Mouse (Mus musculus): ENCODE measurements around the gene Zfp111. TPM values are rescaled to one million over a fixed set of nuclear protein-coding genes. Genes with fewer than 3 reads are reported as not detected.

Gene Zfp111
- polyA plus RNA-seq (2014; fragmentation: Nextera tagmentation; extraction: Ambion mirVana), result 12.8 and 14.2 TPM in 2 replicates

- H3K36me3 ChIP-seq (ENCODE audit: control insufficient read depth, insufficient read depth, low read length), result no peaks in the 10 kb centered on the region
- H3K9me3 ChIP-seq (ENCODE audit: control insufficient read depth, low read length), result no peaks in the 10 kb centered on the region
- H3K4me2 ChIP-seq (ENCODE audit: low read depth, severe bottlenecking), result no peak within 1 kb of the TSS
- H3K4me1 ChIP-seq (ENCODE audit: control insufficient read depth, insufficient read depth, low read length), result 0 out of 2 replicates have a peak, but pooled peaks cover 3% of the 10 kb centered on the region
- H3K9ac ChIP-seq (ENCODE audit: low read length), result no peak within 1 kb of the TSS
- 82% methylated on average over 5 of the region's 5 CpGs for WGBS
- no peaks in the 10 kb centered on the region for H3K27me3 ChIP-seq (ENCODE audit: control insufficient read depth, insufficient read depth, low read length)
- H3K27ac ChIP-seq (replicated peaks; ENCODE audit: low read depth, low read length), result no peak within 1 kb of the TSS
- H3K4me3 ChIP-seq (ENCODE audit: low read depth, low read length), result no peak within 1 kb of the TSS
- ATAC-seq (ENCODE audit: insufficient number of reproducible peaks, low FRiP score, low TSS enrichment, low read depth), result no peak
- no peak for DNase-seq (ENCODE audit: low spot score)
Observed at GRCm38 (mm10) chr7:24211343-24211742, at the start of gene Zfp111. TSS of gene Zfp111 (minus strand) at chr7:24211443.

- no peak overlapping the region for H3K27ac ChIP-seq (replicated peaks; ENCODE audit: low read depth, low read length)
- 90% methylated on average over 4 of the region's 4 CpGs for WGBS
- H3K4me2 ChIP-seq (ENCODE audit: low read depth, severe bottlenecking), result no peak overlapping the region
- no peak for DNase-seq (ENCODE audit: low spot score)
- no peaks in the 10 kb centered on the region for H3K4me1 ChIP-seq (ENCODE audit: control insufficient read depth, insufficient read depth, low read length)
- H3K9ac ChIP-seq (ENCODE audit: low read length), result no peak overlapping the region
- H3K9me3 ChIP-seq (ENCODE audit: control insufficient read depth, low read length), result no peaks in the 10 kb centered on the region
- no peaks in the 10 kb centered on the region for H3K27me3 ChIP-seq (ENCODE audit: control insufficient read depth, insufficient read depth, low read length)
- ATAC-seq (ENCODE audit: insufficient number of reproducible peaks, low FRiP score, low TSS enrichment, low read depth), result no peak
- no peaks in the 10 kb centered on the region for H3K36me3 ChIP-seq (ENCODE audit: control insufficient read depth, insufficient read depth, low read length)
- no peak overlapping the region for H3K4me3 ChIP-seq (ENCODE audit: low read depth, low read length)
Observed at GRCm38 (mm10) chr7:24260000-24260312, 48.7 kb upstream of the Zfp111 start.

GRCm38 (mm10) chr7:24259306-24259999 lies 48.2 kb upstream of the Zfp111 start:
- no peak for ATAC-seq (ENCODE audit: insufficient number of reproducible peaks, low FRiP score, low TSS enrichment, low read depth)
- no peak overlapping the region for H3K4me2 ChIP-seq (ENCODE audit: low read depth, severe bottlenecking)
- no peak for DNase-seq (ENCODE audit: low spot score)
- H3K36me3 ChIP-seq (ENCODE audit: control insufficient read depth, insufficient read depth, low read length), result no peaks in the 10 kb centered on the region
- WGBS, result 89% methylated on average over 13 of the region's 13 CpGs
- H3K27ac ChIP-seq (replicated peaks; ENCODE audit: low read depth, low read length), result no peak overlapping the region
- H3K4me1 ChIP-seq (ENCODE audit: control insufficient read depth, insufficient read depth, low read length), result no peaks in the 10 kb centered on the region
- no peak overlapping the region for H3K9ac ChIP-seq (ENCODE audit: low read length)
- no peaks in the 10 kb centered on the region for H3K27me3 ChIP-seq (ENCODE audit: control insufficient read depth, insufficient read depth, low read length)
- H3K9me3 ChIP-seq (ENCODE audit: control insufficient read depth, low read length), result no peaks in the 10 kb centered on the region
- no peak overlapping the region for H3K4me3 ChIP-seq (ENCODE audit: low read depth, low read length)

- DNase-seq (ENCODE audit: low spot score) (peak; percentile 79), ATAC-seq (ENCODE audit: insufficient number of reproducible peaks, low FRiP score, low TSS enrichment, low read depth) (peak; percentile 79)
- no peak within 1 kb of the TSS for H3K27ac ChIP-seq (replicated peaks; ENCODE audit: low read depth, low read length)
- no peaks in the 10 kb centered on the region for H3K36me3 ChIP-seq (ENCODE audit: control insufficient read depth, insufficient read depth, low read length)
- WGBS, result 21% methylated on average over 21 of the region's 21 CpGs
- peak within 1 kb of the TSS; percentile 64 for H3K4me2 ChIP-seq (ENCODE audit: low read depth, severe bottlenecking)
- H3K4me1 ChIP-seq (ENCODE audit: control insufficient read depth, insufficient read depth, low read length), result no peaks in the 10 kb centered on the region
- peak within 1 kb of the TSS; percentile 48 for H3K4me3 ChIP-seq (ENCODE audit: low read depth, low read length)
- H3K27me3 ChIP-seq (ENCODE audit: control insufficient read depth, insufficient read depth, low read length), result no peaks in the 10 kb centered on the region
- H3K9ac ChIP-seq (ENCODE audit: low read length), result peak within 1 kb of the TSS; percentile 64
- no peaks in the 10 kb centered on the region for H3K9me3 ChIP-seq (ENCODE audit: control insufficient read depth, low read length)
Observed at GRCm38 (mm10) chr7:24254633-24255474, 43.6 kb upstream of the Zfp111 start, which contains the start of gene Zfp108. TSS of gene Zfp108 (plus strand) at chr7:24254794.

GRCm38 (mm10) chr7:24253779-24254615 lies 42.8 kb upstream of the Zfp111 start:
- no peaks in the 10 kb centered on the region for H3K36me3 ChIP-seq (ENCODE audit: control insufficient read depth, insufficient read depth, low read length)
- no peak overlapping the region for H3K9ac ChIP-seq (ENCODE audit: low read length)
- no peak overlapping the region for H3K27ac ChIP-seq (replicated peaks; ENCODE audit: low read depth, low read length)
- H3K4me3 ChIP-seq (ENCODE audit: low read depth, low read length), result no peak overlapping the region
- 64% methylated on average over 9 of the region's 9 CpGs for WGBS
- H3K4me1 ChIP-seq (ENCODE audit: control insufficient read depth, insufficient read depth, low read length), result no peaks in the 10 kb centered on the region
- H3K9me3 ChIP-seq (ENCODE audit: control insufficient read depth, low read length), result no peaks in the 10 kb centered on the region
- H3K4me2 ChIP-seq (ENCODE audit: low read depth, severe bottlenecking), result peak overlapping the region; percentile 64
- ATAC-seq (ENCODE audit: insufficient number of reproducible peaks, low FRiP score, low TSS enrichment, low read depth), result peak; percentile 44; the same call in 1 of the 2 replicates
- no peak for DNase-seq (ENCODE audit: low spot score)
- H3K27me3 ChIP-seq (ENCODE audit: control insufficient read depth, insufficient read depth, low read length), result no peaks in the 10 kb centered on the region

- Histone ChIP-seq H3K4me3 (ENCODE audit: low read depth, low read length) (peak within 1 kb of the TSS; percentile 75), H3K4me1 (ENCODE audit: control insufficient read depth, insufficient read depth, low read length) (no peaks in the 10 kb centered on the region), H3K4me2 (ENCODE audit: low read depth, severe bottlenecking) (peak within 1 kb of the TSS; percentile 70), H3K27me3 (ENCODE audit: control insufficient read depth, insufficient read depth, low read length) (no peaks in the 10 kb centered on the region), H3K36me3 (ENCODE audit: control insufficient read depth, insufficient read depth, low read length) (no peaks in the 10 kb centered on the region), H3K27ac (replicated peaks; ENCODE audit: low read depth, low read length) (no peak within 1 kb of the TSS), H3K9me3 (ENCODE audit: control insufficient read depth, low read length) (no peaks in the 10 kb centered on the region), H3K9ac (ENCODE audit: low read length) (peak within 1 kb of the TSS; percentile 74)
- peak; percentile 80 for DNase-seq (ENCODE audit: low spot score)
- peak; percentile 59; the same call in 1 of the 2 replicates for ATAC-seq (ENCODE audit: insufficient number of reproducible peaks, low FRiP score, low TSS enrichment, low read depth)
- 5% methylated on average over 28 of the region's 28 CpGs for WGBS
Observed at GRCm38 (mm10) chr7:24237040-24237791, 26.0 kb upstream of the Zfp111 start, which contains the start of gene Zfp109. TSS of gene Zfp109 (minus strand) at chr7:24237560.

- DNase-seq (ENCODE audit: low spot score), result no peak
- H3K4me2 ChIP-seq (ENCODE audit: low read depth, severe bottlenecking), result no peak overlapping the region
- no peaks in the 10 kb centered on the region for H3K9me3 ChIP-seq (ENCODE audit: control insufficient read depth, low read length)
- H3K4me1 ChIP-seq (ENCODE audit: control insufficient read depth, insufficient read depth, low read length), result 0 out of 2 replicates have a peak, but pooled peaks cover 3% of the 10 kb centered on the region
- no peak for ATAC-seq (ENCODE audit: insufficient number of reproducible peaks, low FRiP score, low TSS enrichment, low read depth)
- no peak overlapping the region for H3K4me3 ChIP-seq (ENCODE audit: low read depth, low read length)
- no peak overlapping the region for H3K9ac ChIP-seq (ENCODE audit: low read length)
- 0 out of 2 replicates have a peak, but pooled peaks cover 2% of the 10 kb centered on the region for H3K36me3 ChIP-seq (ENCODE audit: control insufficient read depth, insufficient read depth, low read length)
- no peak overlapping the region for H3K27ac ChIP-seq (replicated peaks; ENCODE audit: low read depth, low read length)
- H3K27me3 ChIP-seq (ENCODE audit: control insufficient read depth, insufficient read depth, low read length), result no peaks in the 10 kb centered on the region
- WGBS, result 80% methylated on average over 2 of the region's 2 CpGs
Observed at GRCm38 (mm10) chr7:24210296-24210695, 947 bp downstream of the Zfp111 start.
